Mouse (Mus musculus) natural killer cell, adult 2 months (primary cell): Measurements from ENCODE around the gene Dchs1.

ENCODE experiments used
- DNase-seq, 2 experiments: peaks; one replicate each; pipeline ENCODE4 v3.0.0; 2022; ENCODE audit warnings: low spot score in 2 of 2

Gene Dchs1

GRCm38 (mm10) chr7:105787285-105788140, at the start of gene Dchs1:
Gene Dchs1, minus strand, starts transcription at chr7:105787654.
- no peak for DNase-seq

- no peak for DNase-seq
Measured at GRCm38 (mm10) chr7:105824281-105824680, 36.8 kb upstream of the Dchs1 start.

- DNase-seq, result no peak
Measured at GRCm38 (mm10) chr7:105818483-105818882, 31.0 kb upstream of the Dchs1 start.

GRCm38 (mm10) chr7:105816736-105817135, 29.3 kb upstream of the Dchs1 start:
- no peak for DNase-seq

- DNase-seq, result no peak
Measured at GRCm38 (mm10) chr7:105813326-105813725, 25.9 kb upstream of the Dchs1 start.

GRCm38 (mm10) chr7:105812566-105812965, 25.1 kb upstream of the Dchs1 start:
- no peak for DNase-seq

GRCm38 (mm10) chr7:105811516-105811915, 24.1 kb upstream of the Dchs1 start:
- no peak for DNase-seq

GRCm38 (mm10) chr7:105810877-105811489, 23.5 kb upstream of the Dchs1 start, which contains the start of gene Mrpl17:
Gene Mrpl17, minus strand, starts transcription at chr7:105811099.
- DNase-seq, result peak; percentile 100

- no peak for DNase-seq
Measured at GRCm38 (mm10) chr7:105810280-105810876, 22.9 kb upstream of the Dchs1 start.

- DNase-seq, result no peak
Measured at GRCm38 (mm10) chr7:105809836-105810235, 22.4 kb upstream of the Dchs1 start.

- DNase-seq, result no peak
Measured at GRCm38 (mm10) chr7:105808385-105808784, 20.9 kb upstream of the Dchs1 start.

GRCm38 (mm10) chr7:105806716-105807115, 19.3 kb upstream of the Dchs1 start:
- no peak for DNase-seq

GRCm38 (mm10) chr7:105806125-105806524, 18.7 kb upstream of the Dchs1 start:
- no peak for DNase-seq

- DNase-seq, result no peak
Measured at GRCm38 (mm10) chr7:105803428-105803827, 16.0 kb upstream of the Dchs1 start.

- DNase-seq, result no peak
Measured at GRCm38 (mm10) chr7:105802771-105803170, 15.3 kb upstream of the Dchs1 start.

- no peak for DNase-seq
Measured at GRCm38 (mm10) chr7:105802312-105802711, 14.9 kb upstream of the Dchs1 start.

GRCm38 (mm10) chr7:105796972-105797371, 9.5 kb upstream of the Dchs1 start:
- DNase-seq, result no peak

GRCm38 (mm10) chr7:105795759-105796366, 8.4 kb upstream of the Dchs1 start:
- no peak for DNase-seq

GRCm38 (mm10) chr7:105793701-105794100, 6.2 kb upstream of the Dchs1 start:
- no peak for DNase-seq

GRCm38 (mm10) chr7:105791147-105791546, 3.7 kb upstream of the Dchs1 start:
- DNase-seq, result no peak

GRCm38 (mm10) chr7:105786506-105787284, 759 bp downstream of the Dchs1 start:
- DNase-seq, result no peak
